Mouse (Mus musculus): ENCODE results near the gene Sntb2. TPM values are rescaled to one million over a fixed set of nuclear protein-coding genes. Genes with fewer than 3 reads are reported as not detected.
"Not testable (repeated sequence)": the region's sequence is repeated elsewhere in the genome, so short reads cannot be mapped to it uniquely, and the experiment has no call there.

The Sntb2 gene
- polyA plus RNA-seq, 1 experiment = 10.4 TPM

DNA sequence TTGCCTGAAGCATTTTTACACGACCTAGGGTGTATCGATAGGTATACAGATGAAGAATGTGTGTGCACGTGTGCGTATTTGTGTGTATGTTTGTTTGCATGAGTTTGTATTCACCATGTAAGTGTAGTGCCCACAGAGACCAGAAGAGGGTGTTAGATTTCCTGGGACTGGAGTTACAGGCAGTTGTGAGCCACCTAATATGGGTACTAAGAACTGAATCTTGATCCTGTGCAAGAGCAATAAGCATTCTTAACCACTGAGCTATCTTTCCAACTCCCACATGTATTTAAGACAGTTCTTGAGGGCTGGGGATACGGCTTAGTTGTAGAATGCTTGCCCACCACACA lies 15.2 kb upstream of the Sntb2 start:
- Histone ChIP-seq H3K27ac (ENCODE audit: insufficient read depth, low read depth, low read length) (no peak overlapping the region), H3K36me3 (ENCODE audit: control insufficient read depth, insufficient read depth, low read length) (peaks cover 7% of the 10 kb centered on the region), H3K27me3 (replicated peaks; ENCODE audit: control insufficient read depth, insufficient read depth, low read length) (no peaks in the 10 kb centered on the region), H3K4me3 (ENCODE audit: insufficient read depth, low read depth, low read length) (no peak overlapping the region), H3K4me1 (ENCODE audit: control insufficient read depth, insufficient read depth, low read length) (peaks cover 6% of the 10 kb centered on the region; the same call in 1 of the 2 replicates)
- DNase-seq = no peak
- TF ChIP-seq CTCF (conservative IDR thresholded peaks at IDR 0.05; ENCODE audit: insufficient read depth, insufficient read length, low read depth, low read length) = no peak
- TF ChIP-seq POLR2A (IDR thresholded peaks at IDR 0.05; ENCODE audit: low read depth, low read length) = no peak
- WGBS = 98% methylated on average over 5 of the region's 5 CpGs

DNA sequence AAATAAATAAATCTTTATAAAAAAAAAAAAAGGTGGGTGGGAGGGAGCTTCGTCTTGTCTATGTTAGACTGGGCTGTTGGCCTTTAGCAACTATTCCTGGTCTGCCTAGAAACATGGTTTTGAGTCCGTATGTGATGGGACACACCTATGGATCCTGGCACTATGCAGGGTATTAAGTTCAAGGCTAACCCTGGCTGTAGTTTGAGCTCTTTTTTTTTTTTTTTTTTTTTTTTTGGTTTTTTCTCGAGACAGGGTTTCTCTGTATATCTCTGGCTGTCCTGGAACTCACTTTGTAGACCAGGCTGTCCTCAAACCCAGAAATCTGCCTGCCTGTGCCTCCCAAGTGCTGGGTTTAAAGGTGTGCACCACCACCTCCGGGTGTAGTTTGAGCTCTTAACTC lies 11.5 kb upstream of the Sntb2 start:
- H3K36me3 ChIP-seq (ENCODE audit: control insufficient read depth, insufficient read depth, low read length) = peaks cover 2% of the 10 kb centered on the region; the same call in 1 of the 2 replicates
- H3K4me3 ChIP-seq (ENCODE audit: insufficient read depth, low read depth, low read length) = no peak overlapping the region
- no peak for TF ChIP-seq POLR2A (IDR thresholded peaks at IDR 0.05; ENCODE audit: low read depth, low read length)
- no peak for TF ChIP-seq CTCF (conservative IDR thresholded peaks at IDR 0.05; ENCODE audit: insufficient read depth, insufficient read length, low read depth, low read length)
- H3K27ac ChIP-seq (ENCODE audit: insufficient read depth, low read depth, low read length) = no peak overlapping the region
- no peak for DNase-seq
- 83% methylated on average over 4 of the region's 4 CpGs for WGBS
- H3K27me3 ChIP-seq (replicated peaks; ENCODE audit: control insufficient read depth, insufficient read depth, low read length) = no peaks in the 10 kb centered on the region
- peaks cover 6% of the 10 kb centered on the region; the same call in 1 of the 2 replicates for H3K4me1 ChIP-seq (ENCODE audit: control insufficient read depth, insufficient read depth, low read length)

DNA sequence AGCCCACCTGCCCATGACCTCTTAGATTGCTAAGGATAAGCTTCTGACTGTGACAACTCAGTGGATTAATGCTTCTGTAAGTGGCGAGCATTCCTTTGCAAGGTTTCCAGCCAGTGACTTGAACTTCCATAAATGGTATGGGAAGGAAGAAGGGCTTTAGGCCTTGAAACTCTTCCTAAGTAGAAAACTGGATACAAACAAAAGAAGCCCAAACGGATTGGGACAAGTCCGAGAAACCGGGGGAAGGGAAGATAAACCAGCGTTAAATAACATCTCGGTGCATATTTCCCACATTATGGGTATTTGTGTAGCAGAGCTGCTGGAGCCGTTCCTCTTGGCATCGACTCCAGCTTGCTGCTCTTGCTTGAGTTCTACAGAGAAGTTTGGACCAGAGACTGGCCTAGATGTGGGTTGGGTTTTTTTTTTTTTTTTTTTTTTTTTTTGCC lies 10.6 kb upstream of the Sntb2 start:
- peaks cover 10% of the 10 kb centered on the region; the same call in 1 of the 2 replicates for H3K4me1 ChIP-seq (ENCODE audit: control insufficient read depth, insufficient read depth, low read length)
- H3K4me3 ChIP-seq (ENCODE audit: insufficient read depth, low read depth, low read length) = no peak overlapping the region
- no peaks in the 10 kb centered on the region for H3K27me3 ChIP-seq (replicated peaks; ENCODE audit: control insufficient read depth, insufficient read depth, low read length)
- 0 out of 2 replicates have a peak overlapping the region, but pooled peaks have one; percentile 28 for H3K27ac ChIP-seq (ENCODE audit: insufficient read depth, low read depth, low read length)
- 62% methylated on average over 8 of the region's 8 CpGs for WGBS
- TF ChIP-seq CTCF (conservative IDR thresholded peaks at IDR 0.05; ENCODE audit: insufficient read depth, insufficient read length, low read depth, low read length) = no peak
- TF ChIP-seq POLR2A (IDR thresholded peaks at IDR 0.05; ENCODE audit: low read depth, low read length) = no peak
- peaks cover 2% of the 10 kb centered on the region; the same call in 1 of the 2 replicates for H3K36me3 ChIP-seq (ENCODE audit: control insufficient read depth, insufficient read depth, low read length)
- DNase-seq = no peak

DNA sequence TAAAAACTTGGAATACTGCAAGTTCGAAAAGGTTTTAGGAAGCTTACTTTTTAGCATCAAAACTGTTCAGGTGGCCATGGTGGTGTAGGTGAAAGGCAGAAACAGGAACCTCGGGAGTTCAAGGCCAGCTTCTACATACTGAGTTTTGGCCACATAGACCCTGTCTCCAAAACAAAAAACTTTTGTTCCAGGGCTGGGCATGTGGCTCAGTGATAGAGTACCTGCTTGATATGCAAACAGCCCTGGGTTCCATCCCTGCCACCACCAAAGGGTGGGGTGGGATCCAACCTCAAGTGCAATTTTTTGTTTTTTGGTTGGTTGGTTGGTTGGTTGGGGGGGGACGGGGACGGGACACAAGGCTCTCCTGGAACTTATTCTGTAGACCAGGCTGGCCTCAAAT lies 10.1 kb upstream of the Sntb2 start:
- H3K36me3 ChIP-seq (ENCODE audit: control insufficient read depth, insufficient read depth, low read length) = peaks cover 2% of the 10 kb centered on the region; the same call in 1 of the 2 replicates
- no peak for DNase-seq
- H3K4me3 ChIP-seq (ENCODE audit: insufficient read depth, low read depth, low read length) = no peak overlapping the region
- peaks cover 10% of the 10 kb centered on the region; the same call in 1 of the 2 replicates for H3K4me1 ChIP-seq (ENCODE audit: control insufficient read depth, insufficient read depth, low read length)
- WGBS = 95% methylated on average over 4 of the region's 4 CpGs
- H3K27ac ChIP-seq (ENCODE audit: insufficient read depth, low read depth, low read length) = no peak overlapping the region
- TF ChIP-seq POLR2A (IDR thresholded peaks at IDR 0.05; ENCODE audit: low read depth, low read length) (no peak), CTCF (conservative IDR thresholded peaks at IDR 0.05; ENCODE audit: insufficient read depth, insufficient read length, low read depth, low read length) (no peak)
- no peaks in the 10 kb centered on the region for H3K27me3 ChIP-seq (replicated peaks; ENCODE audit: control insufficient read depth, insufficient read depth, low read length)

DNA sequence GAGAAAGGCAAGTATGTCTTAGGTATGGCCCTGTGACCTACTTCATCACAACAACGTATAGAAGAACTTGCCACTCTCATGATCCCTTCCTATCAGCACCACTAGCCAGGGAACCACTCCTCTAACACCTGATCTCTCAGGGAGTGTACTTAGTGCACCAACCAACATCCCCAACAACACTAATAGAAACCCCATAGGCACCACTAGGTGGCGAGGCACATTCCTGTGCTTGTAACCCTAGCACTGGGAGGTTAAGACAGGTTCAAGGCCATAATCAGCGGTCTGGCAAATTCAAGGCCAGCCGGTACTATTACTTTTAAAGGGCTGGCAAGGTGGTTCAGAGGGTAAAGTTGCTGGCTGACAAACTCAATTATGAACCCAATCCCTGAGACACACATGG lies 8.3 kb upstream of the Sntb2 start:
- no peak overlapping the region for H3K27ac ChIP-seq (ENCODE audit: insufficient read depth, low read depth, low read length)
- peaks cover under 1% of the 10 kb centered on the region; the same call in 1 of the 2 replicates for H3K36me3 ChIP-seq (ENCODE audit: control insufficient read depth, insufficient read depth, low read length)
- peaks cover 17% of the 10 kb centered on the region; the same call in 1 of the 2 replicates for H3K4me1 ChIP-seq (ENCODE audit: control insufficient read depth, insufficient read depth, low read length)
- TF ChIP-seq CTCF (conservative IDR thresholded peaks at IDR 0.05; ENCODE audit: insufficient read depth, insufficient read length, low read depth, low read length) = peak; percentile 64
- TF ChIP-seq POLR2A (IDR thresholded peaks at IDR 0.05; ENCODE audit: low read depth, low read length) = no peak
- peak; percentile 45 for DNase-seq
- H3K27me3 ChIP-seq (replicated peaks; ENCODE audit: control insufficient read depth, insufficient read depth, low read length) = no peaks in the 10 kb centered on the region
- 56% methylated on average over 4 of the region's 4 CpGs for whole genome bisulfite sequencing
- no peak overlapping the region for H3K4me3 ChIP-seq (ENCODE audit: insufficient read depth, low read depth, low read length)

DNA sequence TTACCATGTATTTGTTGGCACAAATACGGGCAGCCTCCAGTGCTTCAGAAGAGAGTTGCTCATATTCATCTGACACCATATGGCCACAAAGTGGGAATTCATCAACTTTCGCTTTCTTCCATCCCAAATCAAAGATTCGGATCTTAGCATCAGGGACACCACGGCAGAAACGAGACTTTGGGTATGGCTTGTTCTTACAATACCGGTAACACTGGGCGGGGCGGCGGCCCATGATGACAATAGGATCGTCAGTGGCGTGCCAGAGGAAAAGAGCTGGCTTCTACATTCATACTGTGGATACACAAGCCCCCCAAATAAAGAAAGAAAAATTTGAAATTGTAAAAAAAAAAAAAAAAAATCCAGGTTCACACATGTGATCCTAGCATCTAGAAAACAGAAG lies 7.4 kb upstream of the Sntb2 start:
- H3K4me3 ChIP-seq (ENCODE audit: insufficient read depth, low read depth, low read length); H3K27ac ChIP-seq (ENCODE audit: insufficient read depth, low read depth, low read length); DNase-seq; H3K36me3 ChIP-seq (ENCODE audit: control insufficient read depth, insufficient read depth, low read length); H3K27me3 ChIP-seq (replicated peaks; ENCODE audit: control insufficient read depth, insufficient read depth, low read length): not testable (repeated sequence)
- WGBS = 98% methylated on average over 11 of the region's 11 CpGs
- peaks cover 25% of the 10 kb centered on the region; the same call in 1 of the 2 replicates for H3K4me1 ChIP-seq (ENCODE audit: control insufficient read depth, insufficient read depth, low read length)

DNA sequence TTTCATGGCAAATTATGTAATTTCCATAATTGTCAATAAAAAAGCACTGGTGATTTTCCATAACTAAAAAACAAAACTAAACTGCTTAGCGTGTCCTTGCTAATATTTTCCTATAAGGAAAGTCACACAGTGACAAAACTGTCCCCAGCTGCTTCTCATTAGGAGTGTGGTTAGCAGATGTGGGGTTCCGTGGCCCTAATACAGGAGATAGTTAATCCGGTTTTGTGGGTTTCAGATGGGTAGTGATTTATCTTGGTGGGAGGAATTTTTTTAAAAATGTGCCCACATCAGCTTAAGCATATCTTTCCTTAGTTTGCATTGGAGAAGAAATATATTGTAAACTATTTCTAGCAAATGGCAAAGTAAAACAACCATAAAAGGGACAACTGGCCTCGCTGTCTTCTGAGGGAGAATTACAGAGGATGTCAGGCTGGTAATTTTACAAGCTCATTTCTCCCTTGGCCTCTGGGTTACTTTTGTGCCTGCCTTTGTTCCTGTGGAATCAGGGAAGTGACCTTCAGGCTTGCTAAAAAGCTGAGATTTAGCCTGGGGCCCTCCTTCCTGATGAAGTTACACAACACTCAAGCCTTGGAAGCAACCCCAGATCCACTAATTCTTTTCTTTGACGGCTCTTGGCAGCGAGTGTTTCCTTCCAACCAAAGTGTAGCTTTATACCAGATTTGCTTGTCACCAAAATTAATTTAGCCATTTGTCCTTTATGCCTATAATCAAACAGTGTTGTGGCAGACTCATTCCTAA lies 6.2 kb upstream of the Sntb2 start:
- TF ChIP-seq CTCF (conservative IDR thresholded peaks at IDR 0.05; ENCODE audit: insufficient read depth, insufficient read length, low read depth, low read length) = no peak
- TF ChIP-seq POLR2A (IDR thresholded peaks at IDR 0.05; ENCODE audit: low read depth, low read length) = no peak
- Histone ChIP-seq H3K36me3 (ENCODE audit: control insufficient read depth, insufficient read depth, low read length) (no peaks in the 10 kb centered on the region), H3K4me1 (ENCODE audit: control insufficient read depth, insufficient read depth, low read length) (peaks cover 25% of the 10 kb centered on the region; the same call in 1 of the 2 replicates), H3K27me3 (replicated peaks; ENCODE audit: control insufficient read depth, insufficient read depth, low read length) (no peaks in the 10 kb centered on the region), H3K27ac (ENCODE audit: insufficient read depth, low read depth, low read length) (peak overlapping the region; percentile 48), H3K4me3 (ENCODE audit: insufficient read depth, low read depth, low read length) (no peak overlapping the region)
- DNase-seq = peak; percentile 94
- 33% methylated on average over 6 of the region's 6 CpGs for WGBS
